Mouse (Mus musculus): ENCODE measurements at regions not wholly inside any gene's neighbourhood (a gene's known extent, or its start where the extent isn't known, plus 50 kb on each side); places are given as distances from the start of the nearest gene placed in this dataset.

DNA sequence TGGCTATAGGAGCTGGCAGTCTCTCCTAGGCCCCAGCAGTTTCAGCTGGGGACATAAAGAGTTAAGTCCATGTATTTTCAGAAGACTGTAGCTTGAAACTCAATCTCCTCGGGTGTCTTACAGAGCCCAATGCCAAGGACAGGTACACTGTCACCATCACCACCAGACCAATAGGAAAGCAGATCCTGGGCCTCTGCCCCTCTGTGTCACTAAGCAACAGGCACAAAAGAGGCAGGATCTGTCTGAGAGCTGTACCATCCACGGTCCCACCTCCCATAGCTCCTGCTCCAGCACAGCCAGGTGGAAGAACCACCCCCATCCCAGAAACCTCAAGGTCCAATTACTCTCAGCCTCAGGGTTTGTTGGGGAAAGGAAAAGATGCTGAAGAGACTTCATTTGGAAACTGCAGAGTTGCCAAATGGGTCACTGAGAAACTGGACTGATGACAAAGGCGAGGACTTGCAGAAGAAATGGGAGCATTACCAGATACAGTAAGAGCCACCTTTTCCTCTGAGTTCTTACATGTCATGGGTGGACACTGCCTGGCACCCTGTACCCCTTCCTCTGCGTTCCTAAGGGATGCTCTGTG is 115.7 kb downstream of the Rassf10 start:
- no peak overlapping the region for H3K4me2 ChIP-seq
- no peak for ATAC-seq (ENCODE audit: low FRiP score)
- H3K9ac ChIP-seq, result no peak overlapping the region
- H3K36me3 ChIP-seq, result no peaks in the 10 kb centered on the region
- peaks cover 5% of the 10 kb centered on the region; the same call in 1 of the 2 replicates for H3K4me1 ChIP-seq (replicated peaks)
- 63% methylated on average over 4 of the region's 4 CpGs for WGBS
- H3K27me3 ChIP-seq, result no peaks in the 10 kb centered on the region
- no peaks in the 10 kb centered on the region for H3K9me3 ChIP-seq
- H3K27ac ChIP-seq, result no peak overlapping the region
- H3K4me3 ChIP-seq, result no peak overlapping the region

DNA sequence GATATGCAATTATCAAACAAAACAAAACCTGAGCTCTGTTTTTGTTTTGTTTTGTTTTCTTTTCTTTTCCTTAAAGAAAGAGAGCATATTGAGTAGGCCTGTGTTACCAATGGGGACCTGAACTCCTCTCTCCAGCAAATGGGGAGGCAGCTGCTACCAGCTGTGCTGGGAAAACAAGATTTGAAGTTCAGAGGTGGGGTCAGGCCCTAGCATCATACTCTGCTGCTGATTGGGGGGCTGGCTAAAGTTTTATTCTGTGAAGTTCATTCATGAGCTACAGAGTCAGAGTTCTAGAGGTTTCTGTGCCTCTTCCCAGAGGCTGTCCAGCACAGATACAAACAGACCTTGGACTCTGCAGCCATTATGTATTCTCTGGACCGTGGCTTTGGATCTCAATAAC is 117.7 kb downstream of the Rassf10 start:
- no peak for ATAC-seq (ENCODE audit: low FRiP score)
- H3K9me3 ChIP-seq, result no peaks in the 10 kb centered on the region
- no peaks in the 10 kb centered on the region for H3K36me3 ChIP-seq
- H3K27ac ChIP-seq, result no peak overlapping the region
- WGBS, result 76% methylated on average over 1 of the region's 1 CpGs
- no peak overlapping the region for H3K4me2 ChIP-seq
- H3K4me3 ChIP-seq, result no peak overlapping the region
- no peaks in the 10 kb centered on the region for H3K27me3 ChIP-seq
- H3K4me1 ChIP-seq (replicated peaks), result peaks cover 5% of the 10 kb centered on the region; the same call in 1 of the 2 replicates
- H3K9ac ChIP-seq, result no peak overlapping the region

DNA sequence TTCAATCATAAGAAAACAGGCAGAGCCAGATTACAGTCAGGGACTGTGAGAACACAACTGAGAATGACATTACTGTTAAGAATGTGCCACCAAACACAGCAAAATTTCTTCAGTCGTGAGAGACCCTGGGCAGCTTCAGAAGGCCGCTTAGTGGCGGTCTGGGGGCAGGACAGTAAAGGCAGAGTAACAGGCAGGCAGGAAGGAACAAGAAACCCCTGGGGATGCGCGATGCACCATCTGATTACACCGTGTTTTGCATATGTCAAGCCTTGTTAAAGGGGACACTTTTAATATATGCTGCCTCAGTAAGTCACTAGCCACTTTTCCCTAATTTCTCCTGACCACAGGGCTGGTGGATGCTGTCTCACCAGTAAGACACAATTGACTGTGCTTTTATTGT is 120.0 kb downstream of the Rassf10 start:
- Histone ChIP-seq H3K4me1 (replicated peaks) (peaks cover 5% of the 10 kb centered on the region; the same call in 1 of the 2 replicates), H3K4me3 (no peak overlapping the region), H3K27ac (no peak overlapping the region), H3K9ac (no peak overlapping the region), H3K9me3 (no peaks in the 10 kb centered on the region), H3K36me3 (no peaks in the 10 kb centered on the region), H3K27me3 (no peaks in the 10 kb centered on the region), H3K4me2 (no peak overlapping the region)
- WGBS, result 31% methylated on average over 6 of the region's 6 CpGs
- ATAC-seq (ENCODE audit: low FRiP score), result no peak

DNA sequence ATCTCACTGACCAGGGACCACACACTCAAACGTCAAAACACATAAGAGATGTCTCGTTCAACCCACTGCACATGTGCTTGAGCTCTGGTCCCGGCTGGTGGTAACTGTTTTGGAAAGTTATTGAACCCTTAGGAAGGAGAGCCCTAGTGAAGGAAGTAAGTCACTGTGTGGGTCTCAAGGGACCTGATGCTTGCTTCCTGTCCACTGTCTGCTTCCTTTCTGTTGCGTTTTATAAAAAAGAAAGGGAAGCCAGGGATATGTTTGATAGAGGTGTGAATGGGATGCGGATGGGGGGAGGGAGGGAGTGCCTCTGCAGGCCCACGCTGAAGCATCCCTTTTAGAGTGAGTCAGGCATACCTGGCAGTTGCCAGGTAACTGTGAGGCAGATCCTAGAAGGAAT is 121.6 kb downstream of the Rassf10 start:
- no peaks in the 10 kb centered on the region for H3K36me3 ChIP-seq
- ATAC-seq (ENCODE audit: low FRiP score), result no peak

DNA sequence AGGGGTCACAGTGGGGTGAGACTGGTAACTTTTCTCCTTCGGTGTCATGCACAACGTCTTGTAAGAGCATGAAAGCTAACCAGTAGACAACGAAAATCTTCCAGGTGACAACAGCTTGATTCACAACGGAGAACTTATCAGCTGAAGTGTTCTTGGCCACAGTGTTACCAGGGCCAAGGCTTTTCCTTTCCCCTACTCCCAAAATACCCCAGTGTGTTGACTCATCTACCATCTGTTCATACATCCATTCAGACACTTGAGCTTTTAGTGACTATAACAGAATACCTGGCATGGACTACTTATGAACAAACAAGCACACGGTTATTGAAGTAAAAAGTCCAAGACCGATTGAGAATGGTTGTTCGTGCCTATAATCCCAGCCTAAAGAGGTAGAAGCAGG is 122.5 kb downstream of the Rassf10 start:
- Histone ChIP-seq H3K4me1 (replicated peaks) (peaks cover 5% of the 10 kb centered on the region; the same call in 1 of the 2 replicates), H3K27ac (no peak overlapping the region), H3K9me3 (no peaks in the 10 kb centered on the region), H3K27me3 (no peaks in the 10 kb centered on the region), H3K9ac (no peak overlapping the region), H3K4me3 (no peak overlapping the region), H3K36me3 (no peaks in the 10 kb centered on the region), H3K4me2 (no peak overlapping the region)
- 95% methylated on average over 7 of the region's 7 CpGs for WGBS
- ATAC-seq (ENCODE audit: low FRiP score), result no peak

More for the DNA sequence above, 121.6 kb downstream of the Rassf10 start:
- no peaks in the 10 kb centered on the region for H3K27me3 ChIP-seq
- H3K9ac ChIP-seq, result no peak overlapping the region
- no peak overlapping the region for H3K27ac ChIP-seq
- no peak overlapping the region for H3K4me3 ChIP-seq
- H3K9me3 ChIP-seq, result no peaks in the 10 kb centered on the region
- 84% methylated on average over 6 of the region's 6 CpGs for WGBS
- H3K4me1 ChIP-seq (replicated peaks), result peaks cover 5% of the 10 kb centered on the region; the same call in 1 of the 2 replicates
- no peak overlapping the region for H3K4me2 ChIP-seq

DNA sequence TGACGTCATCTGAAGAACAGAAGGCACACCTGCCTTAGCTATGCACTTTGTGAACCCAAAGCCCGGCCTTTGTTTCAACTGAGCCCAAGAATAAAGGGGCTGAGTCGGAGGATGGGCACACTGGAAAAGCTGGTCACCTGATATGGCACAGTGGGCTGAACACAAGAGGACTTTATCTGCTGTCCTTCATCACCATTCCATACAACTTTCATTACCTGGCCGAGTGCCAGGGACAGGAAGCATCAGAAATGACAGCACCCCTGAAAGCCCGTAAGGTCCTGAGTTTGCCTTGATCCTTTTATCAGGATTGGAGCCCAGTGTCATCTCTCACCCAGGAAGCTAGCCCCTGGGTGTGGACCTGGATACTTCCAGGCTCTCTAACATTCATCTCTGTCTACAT is 126.1 kb upstream of the Arntl start:
- H3K27ac ChIP-seq, result no peak overlapping the region
- no peak overlapping the region for H3K4me3 ChIP-seq
- no peak for ATAC-seq (ENCODE audit: low FRiP score)
- H3K27me3 ChIP-seq, result 0 out of 2 replicates have a peak, but pooled peaks cover 2% of the 10 kb centered on the region
- no peaks in the 10 kb centered on the region for H3K36me3 ChIP-seq
- H3K4me1 ChIP-seq (replicated peaks), result no peaks in the 10 kb centered on the region
- WGBS, result 78% methylated on average over 5 of the region's 5 CpGs
- no peak overlapping the region for H3K4me2 ChIP-seq
- H3K9ac ChIP-seq, result no peak overlapping the region
- no peaks in the 10 kb centered on the region for H3K9me3 ChIP-seq

DNA sequence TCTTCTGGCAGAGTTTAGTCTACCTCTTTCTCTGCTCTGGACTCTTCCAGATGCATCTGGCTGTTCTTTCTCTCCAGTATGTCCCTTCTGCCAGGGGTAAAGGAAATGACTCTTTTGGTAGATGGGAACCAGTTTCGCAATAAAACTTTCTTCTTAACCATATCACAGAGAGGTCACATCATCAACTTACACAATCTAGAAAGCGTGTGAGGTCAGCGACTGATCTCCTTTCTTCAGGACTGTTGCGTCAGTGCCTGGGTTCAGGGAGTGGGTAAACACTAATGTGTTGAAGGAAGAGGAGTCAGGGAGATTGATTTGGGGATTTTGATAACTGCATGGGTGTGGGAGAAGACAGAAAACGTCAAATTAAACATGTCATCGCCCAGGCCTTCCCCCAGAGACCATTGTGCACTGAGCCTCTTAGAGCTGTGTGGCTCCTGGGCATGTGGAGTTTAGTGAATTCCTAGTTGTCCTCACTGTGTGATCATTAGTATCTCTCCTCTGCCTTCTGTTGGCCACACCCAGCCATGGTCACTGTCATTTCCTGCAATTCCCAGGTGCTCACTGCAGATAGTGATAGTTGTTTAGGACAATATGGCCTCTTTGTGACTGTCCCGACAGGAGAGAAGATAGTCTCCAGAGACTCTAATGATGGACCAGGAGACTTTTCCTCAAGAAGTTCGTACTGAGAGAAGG is 122.2 kb upstream of the Arntl start:
- WGBS, result 83% methylated on average over 8 of the region's 8 CpGs
- H3K36me3 ChIP-seq, result no peaks in the 10 kb centered on the region
- ATAC-seq (ENCODE audit: low FRiP score), result no peak
- H3K4me3 ChIP-seq, result no peak overlapping the region
- peaks cover 6% of the 10 kb centered on the region; the same call in 1 of the 2 replicates for H3K4me1 ChIP-seq (replicated peaks)
- 0 out of 2 replicates have a peak, but pooled peaks cover 2% of the 10 kb centered on the region for H3K27me3 ChIP-seq
- H3K9ac ChIP-seq, result no peak overlapping the region
- no peaks in the 10 kb centered on the region for H3K9me3 ChIP-seq
- no peak overlapping the region for H3K27ac ChIP-seq
- H3K4me2 ChIP-seq, result no peak overlapping the region

DNA sequence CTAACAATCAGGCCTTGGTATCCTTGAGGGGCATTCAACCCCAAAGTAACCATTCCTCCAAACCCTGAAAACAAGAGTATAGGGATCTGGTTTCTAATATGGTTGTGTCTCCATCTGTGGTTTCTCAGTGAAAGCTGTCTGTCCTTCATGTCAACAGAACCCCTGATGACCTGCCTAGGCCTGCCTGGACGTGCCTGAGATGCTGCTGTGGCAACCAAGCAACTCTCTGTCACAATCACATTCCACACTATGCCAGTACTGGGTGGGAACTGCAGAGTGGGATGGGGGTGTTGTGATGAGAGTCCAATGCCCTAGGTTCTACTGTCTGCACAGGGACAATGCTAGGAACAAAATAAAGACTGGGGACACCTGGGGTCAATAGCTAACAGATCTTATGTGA is 121.1 kb upstream of the Arntl start:
- H3K27me3 ChIP-seq, result 0 out of 2 replicates have a peak, but pooled peaks cover 2% of the 10 kb centered on the region
- H3K4me3 ChIP-seq, result no peak overlapping the region
- no peak overlapping the region for H3K4me2 ChIP-seq
- ATAC-seq (ENCODE audit: low FRiP score), result no peak
- H3K9ac ChIP-seq, result no peak overlapping the region
- WGBS, result 57% methylated on average over 1 of the region's 1 CpGs
- no peaks in the 10 kb centered on the region for H3K9me3 ChIP-seq
- H3K27ac ChIP-seq, result no peak overlapping the region
- peaks cover 6% of the 10 kb centered on the region; the same call in 1 of the 2 replicates for H3K4me1 ChIP-seq (replicated peaks)
- H3K36me3 ChIP-seq, result no peaks in the 10 kb centered on the region

DNA sequence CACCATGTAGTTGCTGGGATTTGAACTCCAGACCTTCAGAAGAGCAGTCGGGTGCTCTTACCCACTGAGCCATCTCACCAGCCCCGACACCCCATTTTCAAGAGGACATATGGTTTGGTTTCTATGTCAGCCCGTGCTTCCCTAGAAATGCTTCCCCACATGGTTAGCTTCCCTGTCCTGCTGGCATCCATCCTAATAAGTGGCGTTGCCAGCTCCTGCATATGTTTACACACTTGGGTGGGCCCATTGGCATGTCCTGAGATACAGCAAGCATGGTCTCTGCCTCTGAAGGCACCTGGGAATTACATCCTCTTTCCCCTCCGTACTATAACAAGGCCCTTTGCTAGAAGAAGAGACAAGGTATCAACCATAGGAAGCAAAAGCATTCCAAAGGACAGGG is 119.6 kb upstream of the Arntl start:
- Histone ChIP-seq H3K36me3 (no peaks in the 10 kb centered on the region), H3K9ac (no peak overlapping the region), H3K9me3 (no peaks in the 10 kb centered on the region), H3K4me3 (no peak overlapping the region), H3K27ac (no peak overlapping the region), H3K4me1 (replicated peaks) (peaks cover 6% of the 10 kb centered on the region; the same call in 1 of the 2 replicates), H3K4me2 (no peak overlapping the region), H3K27me3 (0 out of 2 replicates have a peak, but pooled peaks cover 2% of the 10 kb centered on the region)
- WGBS, result 87% methylated on average over 5 of the region's 5 CpGs
- no peak for ATAC-seq (ENCODE audit: low FRiP score)

DNA sequence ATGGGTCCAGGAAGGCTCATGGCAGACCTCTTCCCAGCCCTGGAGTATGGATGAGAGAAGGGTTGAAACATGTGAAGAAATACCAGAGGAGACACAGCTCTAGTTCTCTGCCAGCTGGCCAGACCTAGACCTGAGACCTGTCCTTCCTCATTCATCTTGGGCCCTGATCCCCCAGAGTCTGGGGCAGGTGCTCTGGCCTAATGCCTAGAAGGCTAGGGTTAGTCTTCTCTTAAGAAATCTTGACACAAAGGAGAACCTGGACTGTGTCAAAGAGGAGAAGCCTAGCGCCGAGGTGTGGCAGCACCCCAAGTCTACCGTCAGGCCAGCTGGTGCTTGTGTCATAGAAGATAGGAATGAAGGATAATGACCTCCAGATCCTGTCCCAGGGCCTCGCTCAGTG is 118.2 kb upstream of the Arntl start:
- no peak overlapping the region for H3K27ac ChIP-seq
- 78% methylated on average over 4 of the region's 4 CpGs for WGBS
- peaks cover 6% of the 10 kb centered on the region; the same call in 1 of the 2 replicates for H3K4me1 ChIP-seq (replicated peaks)
- H3K4me2 ChIP-seq, result no peak overlapping the region
- no peak for ATAC-seq (ENCODE audit: low FRiP score)
- no peak overlapping the region for H3K9ac ChIP-seq
- no peak overlapping the region for H3K4me3 ChIP-seq
- no peaks in the 10 kb centered on the region for H3K36me3 ChIP-seq
- 0 out of 2 replicates have a peak, but pooled peaks cover 1% of the 10 kb centered on the region for H3K27me3 ChIP-seq
- H3K9me3 ChIP-seq, result no peaks in the 10 kb centered on the region

DNA sequence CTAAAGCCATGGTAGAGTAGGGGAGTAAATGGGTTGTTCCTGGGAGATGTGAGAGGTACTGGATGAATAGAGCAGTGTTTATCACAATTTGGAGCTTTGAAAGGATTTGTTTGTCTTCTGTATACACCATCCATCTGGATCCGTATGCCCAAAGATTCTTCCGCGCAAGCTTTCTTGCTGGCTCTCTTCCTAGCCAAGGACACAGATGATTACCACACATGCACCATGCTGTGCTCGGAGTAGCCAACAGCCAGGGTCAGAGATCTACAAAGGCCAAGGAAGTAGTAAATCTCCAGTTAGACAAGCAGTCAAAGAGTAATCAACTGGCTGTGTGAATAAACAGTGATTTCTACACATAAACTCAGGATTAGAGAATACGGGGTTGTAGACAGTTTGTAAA is 113.3 kb upstream of the Arntl start:
- Histone ChIP-seq H3K9ac (no peak overlapping the region), H3K4me1 (replicated peaks) (peaks cover 6% of the 10 kb centered on the region; the same call in 1 of the 2 replicates), H3K9me3 (no peaks in the 10 kb centered on the region), H3K4me2 (no peak overlapping the region), H3K4me3 (no peak overlapping the region), H3K27ac (no peak overlapping the region), H3K27me3 (no peaks in the 10 kb centered on the region), H3K36me3 (no peaks in the 10 kb centered on the region)
- 72% methylated on average over 5 of the region's 5 CpGs for WGBS
- no peak for ATAC-seq (ENCODE audit: low FRiP score)

DNA sequence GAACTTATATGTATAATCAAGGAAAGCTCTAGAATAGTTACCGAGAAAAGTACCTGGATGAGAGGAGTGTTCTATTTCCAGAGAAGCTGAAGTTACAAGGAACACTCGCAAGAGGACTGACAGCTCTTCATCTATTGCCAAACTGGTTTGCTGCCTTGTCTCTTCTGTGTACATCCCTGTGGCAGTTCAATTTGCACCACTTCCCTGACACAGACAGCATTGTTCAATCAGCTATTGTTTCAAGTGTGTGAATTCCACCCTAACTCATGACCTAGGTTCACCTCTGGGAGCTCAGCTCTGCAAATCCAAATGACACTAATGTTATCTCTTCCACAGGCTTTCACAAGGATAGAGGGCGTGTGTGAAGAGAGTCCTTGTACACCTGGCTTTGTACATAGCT is 112.2 kb upstream of the Arntl start:
- Histone ChIP-seq H3K9me3 (no peaks in the 10 kb centered on the region), H3K4me3 (no peak overlapping the region), H3K36me3 (no peaks in the 10 kb centered on the region), H3K27me3 (no peaks in the 10 kb centered on the region), H3K4me2 (no peak overlapping the region), H3K27ac (no peak overlapping the region), H3K4me1 (replicated peaks) (no peaks in the 10 kb centered on the region), H3K9ac (no peak overlapping the region)
- no peak for ATAC-seq (ENCODE audit: low FRiP score)
- 75% methylated on average over 3 of the region's 3 CpGs for WGBS

DNA sequence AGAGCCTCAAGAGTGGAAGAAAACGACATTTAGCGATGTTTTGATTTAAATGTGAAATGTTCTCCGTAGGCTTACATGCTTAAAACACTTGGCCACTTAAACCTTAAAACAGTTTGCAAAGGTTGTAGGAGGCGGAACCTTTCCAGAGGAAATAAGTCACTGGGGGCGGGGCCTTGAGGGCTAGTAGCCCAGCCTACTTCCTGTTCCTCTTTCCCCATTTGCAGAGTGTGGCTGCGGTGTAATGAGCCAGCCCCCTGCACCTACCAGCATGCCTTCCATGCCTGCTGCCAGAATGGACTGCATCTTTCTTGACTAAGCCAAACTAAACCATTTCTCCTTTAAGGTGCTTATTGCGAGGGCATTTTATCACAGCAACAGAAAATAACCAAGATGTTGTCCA is 103.0 kb upstream of the Arntl start:
- Histone ChIP-seq H3K27me3 (no peaks in the 10 kb centered on the region), H3K4me1 (replicated peaks) (no peaks in the 10 kb centered on the region), H3K4me3 (no peak overlapping the region), H3K9me3 (no peaks in the 10 kb centered on the region), H3K9ac (no peak overlapping the region), H3K4me2 (no peak overlapping the region), H3K36me3 (no peaks in the 10 kb centered on the region), H3K27ac (no peak overlapping the region)
- no peak for ATAC-seq (ENCODE audit: low FRiP score)
- 95% methylated on average over 7 of the region's 7 CpGs for WGBS
